Mouse (Mus musculus): ENCODE data around the gene Dnah10.

The Dnah10 gene

GRCm38 (mm10) chr5:124872033-124872432 is 147.1 kb downstream of the Dnah10 start:
- no peak for DNase-seq (ENCODE audit: low spot score)

DNA sequence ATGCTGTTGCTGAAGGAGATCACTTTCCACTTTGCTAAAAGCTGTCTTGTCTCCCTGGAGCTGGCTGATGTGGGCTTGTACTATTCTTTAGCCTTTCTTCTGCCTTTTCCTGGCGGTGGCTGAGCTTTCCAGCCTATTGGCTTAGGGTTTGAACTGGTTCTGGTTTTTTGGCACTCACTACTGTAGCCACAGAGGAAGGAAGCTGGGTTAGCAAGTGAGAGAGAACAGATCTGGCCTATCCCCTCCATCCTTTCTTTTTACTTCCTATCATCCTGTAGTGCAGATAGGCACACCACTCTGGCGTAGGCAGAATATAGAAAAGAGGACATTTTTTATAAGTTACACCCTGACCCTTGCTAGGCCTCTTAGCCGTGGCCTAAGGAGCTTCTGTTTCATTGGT is 148.2 kb downstream of the Dnah10 start:
- no peak for DNase-seq (ENCODE audit: low spot score)

DNA sequence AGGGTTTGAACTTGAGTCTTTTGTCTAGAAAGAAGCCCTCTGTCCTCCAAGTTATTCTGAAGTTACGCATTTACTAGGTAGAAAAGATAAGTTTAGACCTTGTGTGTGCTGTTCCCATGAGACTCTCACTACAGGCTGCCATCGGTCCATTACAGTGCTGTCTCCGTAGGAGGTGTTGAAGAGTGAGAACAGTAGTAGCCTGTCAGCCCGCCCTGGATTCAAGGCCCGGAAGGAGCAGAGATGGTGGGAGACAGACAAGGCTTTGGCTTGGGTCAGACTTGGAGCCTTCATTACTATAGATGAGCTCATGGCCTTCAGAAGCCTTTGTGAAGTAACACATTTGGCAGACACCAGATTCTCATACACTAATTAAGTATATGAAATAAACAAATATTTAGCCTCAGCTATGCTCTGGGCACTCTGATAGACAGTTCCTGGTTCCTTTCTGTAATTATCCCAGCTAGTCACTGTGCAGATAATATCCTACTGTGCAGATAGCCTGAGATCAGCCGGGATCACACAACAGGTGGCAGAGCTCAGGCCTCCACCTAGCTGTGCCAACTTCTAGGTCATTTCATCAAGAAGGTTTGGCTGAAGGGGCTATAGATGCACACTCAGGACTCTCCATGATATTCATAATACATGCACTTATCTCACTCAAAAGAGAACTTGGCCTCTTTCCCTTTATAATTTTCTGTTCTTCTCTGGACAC is 149.2 kb downstream of the Dnah10 start:
- no peak for DNase-seq (ENCODE audit: low spot score)

DNA sequence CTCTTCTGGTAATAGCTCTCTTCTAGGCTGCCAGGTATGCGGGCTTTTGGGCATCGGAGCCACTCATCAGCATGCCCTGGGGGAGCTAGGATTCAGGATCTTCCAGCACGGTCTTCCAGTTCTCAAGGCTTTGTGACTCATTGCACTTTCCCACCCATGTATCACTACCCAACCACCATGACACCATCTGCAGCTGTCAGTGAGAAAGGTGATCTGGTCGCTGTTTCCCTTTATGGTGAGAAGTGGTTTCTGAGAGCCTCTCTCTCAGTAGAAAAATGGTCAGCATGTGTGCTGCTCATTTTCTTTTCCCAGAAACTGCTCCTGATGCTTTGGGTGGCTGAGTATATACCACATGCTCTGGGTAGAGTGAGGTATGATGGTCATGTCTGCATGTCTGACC is 154.4 kb downstream of the Dnah10 start:
- no peak for DNase-seq (ENCODE audit: low spot score)

DNA sequence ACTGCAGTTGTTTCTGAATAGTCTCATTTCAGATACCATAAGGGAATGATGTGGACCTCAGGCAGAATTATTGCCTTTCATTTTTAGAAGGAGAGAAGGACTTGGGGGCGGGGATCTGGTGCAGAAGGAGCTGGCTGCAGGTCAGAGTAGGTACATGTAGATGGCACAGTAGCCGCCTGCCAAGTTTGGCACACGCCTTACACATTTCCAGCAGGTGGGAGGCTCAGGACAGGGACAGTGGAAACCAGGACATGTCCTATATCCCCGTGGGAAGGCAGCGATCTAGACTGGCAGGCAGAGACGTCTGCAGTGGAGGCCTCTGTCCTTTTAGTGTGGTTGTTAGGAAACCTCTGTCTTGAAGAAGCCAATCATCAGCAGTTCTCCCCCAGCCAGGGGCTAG is 154.9 kb downstream of the Dnah10 start:
- no peak for DNase-seq (ENCODE audit: low spot score)

DNA sequence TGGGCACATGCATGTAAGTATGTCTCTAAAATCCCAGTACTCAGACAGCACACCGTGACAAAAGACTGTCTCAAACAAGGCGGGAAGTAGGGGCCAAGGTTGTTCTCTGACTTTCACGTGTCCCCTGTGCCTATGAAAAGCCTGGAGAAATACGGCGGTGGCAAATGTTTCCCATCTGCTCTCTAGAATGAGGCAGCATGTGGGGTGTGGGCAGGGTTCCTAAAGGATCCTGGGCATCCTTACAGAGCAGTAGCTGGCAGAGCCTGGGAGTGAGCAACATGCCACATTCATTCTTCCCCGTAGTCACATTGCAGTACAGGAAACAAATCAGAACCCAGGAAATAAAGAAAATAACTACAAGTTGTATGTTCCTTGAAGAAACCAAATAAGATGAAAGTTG is 159.0 kb downstream of the Dnah10 start:
- DNase-seq (ENCODE audit: low spot score), result no peak
